Mouse (Mus musculus): Measurements from ENCODE around the gene Exoc3l2.

DNA sequence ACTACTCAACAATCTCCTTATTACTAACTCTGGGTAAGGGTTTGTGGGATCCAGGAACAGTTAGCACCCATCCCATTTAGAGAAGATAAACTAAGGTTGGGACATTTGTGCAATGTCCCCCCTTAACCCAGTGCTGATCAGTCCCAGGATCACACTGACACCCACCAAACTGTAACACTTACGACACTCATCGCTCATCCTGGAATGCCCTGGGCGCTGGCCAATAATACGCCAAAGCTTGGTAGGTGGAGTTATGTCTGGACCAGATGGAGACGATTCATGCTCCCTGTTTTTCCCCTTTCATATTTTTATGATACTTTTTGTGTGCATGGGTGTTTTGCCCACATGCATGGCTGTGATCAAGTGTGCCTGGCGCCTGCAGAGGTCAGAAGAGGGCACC, 32.7 kb upstream of the Exoc3l2 start:
- TF ChIP-seq CTCF (conservative IDR thresholded peaks at IDR 0.05; ENCODE audit: low read length) = no peak
- TF ChIP-seq NANOG (IDR thresholded peaks at IDR 0.05; ENCODE audit: borderline replicate concordance, low read length) = no peak
- no peak for TF ChIP-seq POU5F1 (IDR thresholded peaks at IDR 0.05; ENCODE audit: borderline replicate concordance, low read length)

All from E14TG2a.4 (cell line).